ENCODE assay signal across 18 mouse cellular contexts in the genomic region with DNA sequence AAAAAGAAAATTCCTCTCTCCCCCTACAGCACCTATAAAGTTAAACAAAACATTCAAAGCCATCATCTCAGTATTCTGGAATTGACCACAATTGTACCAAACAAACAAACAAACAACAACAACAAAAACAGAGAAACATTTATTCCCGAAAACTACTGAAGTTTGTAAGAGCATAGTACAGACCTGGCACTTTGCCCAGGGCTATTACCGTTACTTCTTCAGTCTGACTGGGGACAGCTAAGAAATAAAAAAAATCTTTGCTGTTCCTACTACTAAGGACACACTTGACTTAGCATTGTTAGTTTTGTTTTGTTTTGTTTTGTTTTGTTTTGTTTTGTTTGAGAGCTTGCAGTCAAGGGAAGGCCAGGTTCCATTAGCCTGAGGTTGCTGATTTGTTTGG.
A peak's percentile ranks its signal among the peaks of the same experiment; 100 is the strongest.
DNase-seq lines count a peak whose midpoint lies in the region; ATAC-seq and TF ChIP-seq lines count a peak whose summit lies in the region.
"Had no signal": no experiment of that assay in that cellular context is flagged by ENCODE, and none has a peak within 500 bp of the region (broad histone marks: within the 10 kb centered on the region; RNA-seq: fewer than 3 reads in every experiment).

No protein-coding gene starts in this region.

- H3K9ac ChIP-seq in forebrain, embryonic 14.5 days (ENCODE audit: low read length), result no peak overlapping the region
- no peak overlapping the region for H3K9ac ChIP-seq in limb, embryonic 14.5 days (ENCODE audit: low read depth, low read length, severe bottlenecking)
- H3K9ac ChIP-seq: forebrain, embryonic 13.5 days; heart, embryonic 13.5 days; hindbrain, embryonic 15.5 days; midbrain, embryonic 13.5 days had no signal

- no peak overlapping the region for H3K4me3 ChIP-seq in forebrain, embryonic 14.5 days (ENCODE audit: low read depth, low read length)
- H3K4me3 ChIP-seq in forebrain, embryonic 10.5 days, result no peak overlapping the region
- H3K4me3 ChIP-seq in limb, embryonic 14.5 days (replicated peaks; ENCODE audit: low read length), result no peak overlapping the region
- H3K4me3 ChIP-seq in limb, embryonic 10.5 days, result no peak overlapping the region
- H3K4me3 ChIP-seq: forebrain, embryonic 13.5 days; heart, embryonic 13.5 days; hindbrain, embryonic 15.5 days; midbrain, embryonic 13.5 days had no signal

- WGBS in forebrain, embryonic 14.5 days, result 51% methylated on average over 2 of the region's 2 CpGs
- 89% methylated on average over 2 of the region's 2 CpGs for WGBS in forebrain, embryonic 10.5 days
- WGBS in limb, embryonic 14.5 days, result 23% methylated on average over 2 of the region's 2 CpGs
- WGBS in limb, embryonic 10.5 days, result 87% methylated on average over 2 of the region's 2 CpGs

- H3K27ac ChIP-seq in forebrain, embryonic 14.5 days (ENCODE audit: low read depth, low read length), result no peak overlapping the region
- no peak overlapping the region for H3K27ac ChIP-seq in forebrain, embryonic 10.5 days
- H3K27ac ChIP-seq in limb, embryonic 14.5 days (replicated peaks; ENCODE audit: low read depth, low read length), result no peak overlapping the region
- H3K27ac ChIP-seq in limb, embryonic 10.5 days, result no peak overlapping the region
- H3K27ac ChIP-seq: forebrain, embryonic 13.5 days; heart, embryonic 13.5 days; hindbrain, embryonic 15.5 days; macrophage; midbrain, embryonic 13.5 days had no signal

- no peaks in the 10 kb centered on the region for H3K27me3 ChIP-seq in forebrain, embryonic 14.5 days (replicated peaks; ENCODE audit: control insufficient read depth, insufficient read depth, low read length)
- H3K27me3 ChIP-seq in forebrain, embryonic 10.5 days (ENCODE audit: poor library complexity, severe bottlenecking), result no peaks in the 10 kb centered on the region
- H3K27me3 ChIP-seq in limb, embryonic 14.5 days (ENCODE audit: control insufficient read depth, insufficient read depth, low read length), result no peaks in the 10 kb centered on the region
- no peaks in the 10 kb centered on the region for H3K27me3 ChIP-seq in limb, embryonic 10.5 days (ENCODE audit: low read depth, poor library complexity, severe bottlenecking)
- H3K27me3 ChIP-seq: forebrain, embryonic 13.5 days; heart, embryonic 13.5 days; hindbrain, embryonic 15.5 days; midbrain, embryonic 13.5 days had no signal

- H3K4me2 ChIP-seq in forebrain, embryonic 14.5 days (ENCODE audit: low read length), result no peak overlapping the region
- H3K4me2 ChIP-seq in limb, embryonic 14.5 days (replicated peaks; ENCODE audit: low read depth, low read length, severe bottlenecking), result no peak overlapping the region
- H3K4me2 ChIP-seq: forebrain, embryonic 13.5 days; heart, embryonic 13.5 days; hindbrain, embryonic 15.5 days; liver, embryonic 11.5 days; midbrain, embryonic 13.5 days had no signal

- H3K9me3 ChIP-seq in forebrain, embryonic 14.5 days (replicated peaks; ENCODE audit: control insufficient read depth, low read length), result no peaks in the 10 kb centered on the region
- no peaks in the 10 kb centered on the region for H3K9me3 ChIP-seq in forebrain, embryonic 10.5 days
- H3K9me3 ChIP-seq in limb, embryonic 14.5 days (ENCODE audit: control insufficient read depth, low read length), result no peaks in the 10 kb centered on the region
- no peaks in the 10 kb centered on the region for H3K9me3 ChIP-seq in limb, embryonic 10.5 days (replicated peaks)
- H3K9me3 ChIP-seq: forebrain, embryonic 13.5 days; heart, embryonic 13.5 days; hindbrain, embryonic 15.5 days; midbrain, embryonic 13.5 days had no signal

- no peak for ATAC-seq in forebrain, embryonic 14.5 days
- ATAC-seq in limb, embryonic 14.5 days (ENCODE audit: low FRiP score, low read depth), result no peak
- ATAC-seq: forebrain, embryonic 13.5 days; intestine, embryonic 16.5 days; midbrain, embryonic 13.5 days had no signal

- no peaks in the 10 kb centered on the region for H3K36me3 ChIP-seq in forebrain, embryonic 14.5 days (ENCODE audit: control insufficient read depth, insufficient read depth, low read length)
- no peaks in the 10 kb centered on the region for H3K36me3 ChIP-seq in forebrain, embryonic 10.5 days (replicated peaks)
- no peaks in the 10 kb centered on the region for H3K36me3 ChIP-seq in limb, embryonic 14.5 days (ENCODE audit: control insufficient read depth, insufficient read depth, low read length)
- H3K36me3 ChIP-seq in limb, embryonic 10.5 days, result no peaks in the 10 kb centered on the region
- H3K36me3 ChIP-seq: heart, embryonic 13.5 days; hindbrain, embryonic 15.5 days; midbrain, embryonic 13.5 days had no signal

- no peak for TF ChIP-seq POLR2A in limb, embryonic 14.5 days (IDR thresholded peaks at IDR 0.05; ENCODE audit: borderline replicate concordance, extremely low read depth, insufficient read depth, insufficient read length)

- no peaks in the 10 kb centered on the region for H3K4me1 ChIP-seq in forebrain, embryonic 14.5 days (ENCODE audit: control insufficient read depth, insufficient read depth, low read length)
- peaks cover 6% of the 10 kb centered on the region for H3K4me1 ChIP-seq in forebrain, embryonic 10.5 days
- H3K4me1 ChIP-seq in limb, embryonic 14.5 days (ENCODE audit: control insufficient read depth, insufficient read depth, low read length), result no peaks in the 10 kb centered on the region
- 0 out of 2 replicates have a peak, but pooled peaks cover 4% of the 10 kb centered on the region for H3K4me1 ChIP-seq in limb, embryonic 10.5 days
- H3K4me1 ChIP-seq: forebrain, embryonic 13.5 days had no signal

- peak; percentile 6 for DNase-seq in forebrain, embryonic 14.5 days (ENCODE audit: low spot score)
- no peak for DNase-seq in forebrain, embryonic 10.5 days (ENCODE audit: extremely low spot score, low spot score)
- DNase-seq in limb, embryonic 14.5 days (ENCODE audit: low spot score), result peak; percentile 57
- DNase-seq in limb, embryonic 10.5 days (ENCODE audit: low spot score), result no peak
- DNase-seq in 416B (ENCODE audit: low read depth), result peak; percentile 8
- peak; percentile 29 for DNase-seq in kidney, postnatal 14 days
- no peak for DNase-seq in layer of hippocampus, adult 18-20 months (ENCODE audit: low spot score in 2 of 2)
- DNase-seq: B cell, adult 2 months; heart, adult 11 months; heart, postnatal 36 days; thymus, postnatal 4 days had no signal

Comparison
In these comparisons a context has a peak if more than half of its experiments do, and no peak if none do; other contexts are left out.
1. DNase-seq: peak in forebrain, embryonic 14.5 days (single experiment), limb, embryonic 14.5 days (single experiment), 416B (single experiment) and kidney, postnatal 14 days (single experiment); none in forebrain, embryonic 10.5 days (single experiment), limb, embryonic 10.5 days (single experiment) and layer of hippocampus, adult 18-20 months (0 of 2).